Mouse (Mus musculus): Measurements from ENCODE around the gene Usp53.

The Usp53 gene

GRCm38 (mm10) chr3:122984249-122985182 lies at the start of gene Usp53:
Gene Usp53 (minus strand): TSS chr3:122984510.
- peak; percentile 93 for DNase-seq (ENCODE audit: low spot score in 2 of 2)

DNA sequence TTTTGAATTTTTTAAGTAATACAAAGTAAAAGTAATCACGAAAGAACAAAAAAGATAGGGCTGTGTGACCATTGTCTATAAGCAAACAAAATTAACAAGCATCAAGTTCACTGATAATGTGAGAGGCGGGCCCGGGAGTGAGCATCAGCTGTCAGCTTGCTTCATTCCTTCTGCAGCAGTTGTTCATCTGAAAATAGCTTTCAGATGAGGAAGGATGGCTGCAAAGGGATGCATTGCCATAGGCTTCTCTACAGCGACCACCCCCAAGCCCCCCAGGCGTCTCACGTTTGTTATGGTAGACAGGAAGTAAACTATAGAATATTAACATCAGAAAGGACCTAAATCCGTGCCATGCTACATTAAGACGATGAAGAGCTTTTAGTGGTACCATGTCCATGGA lies 49.5 kb upstream of the Usp53 start:
- no peak for DNase-seq (ENCODE audit: low spot score in 2 of 2)

- DNase-seq (ENCODE audit: low spot score in 2 of 2), result no peak
Measured at GRCm38 (mm10) chr3:123025634-123026033, 41.3 kb upstream of the Usp53 start.

GRCm38 (mm10) chr3:123024496-123025234 lies 40.4 kb upstream of the Usp53 start:
- no peak for DNase-seq (ENCODE audit: low spot score in 2 of 2)

GRCm38 (mm10) chr3:123018792-123019191 lies 34.5 kb upstream of the Usp53 start:
- DNase-seq (ENCODE audit: low spot score in 2 of 2), result no peak

DNA sequence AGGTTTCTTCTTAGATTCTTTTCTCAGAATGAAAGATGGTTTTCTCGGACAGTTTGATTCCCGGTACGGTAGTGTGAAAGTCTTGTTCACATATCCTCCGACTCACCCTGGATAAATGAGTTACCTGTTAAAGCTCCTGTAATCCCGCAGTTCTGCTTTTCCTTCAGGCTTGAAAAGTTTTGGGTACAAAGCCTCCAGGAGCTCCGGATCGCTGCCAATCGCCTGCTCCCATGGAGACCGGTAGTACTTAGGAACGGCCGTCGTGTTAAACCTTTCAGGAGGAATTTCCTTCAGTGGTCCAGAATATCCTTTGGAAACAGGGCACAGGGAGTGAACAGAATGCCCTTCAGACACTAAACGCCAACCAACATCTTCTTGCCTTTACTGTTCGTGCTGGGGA lies 29.2 kb upstream of the Usp53 start:
- no peak for DNase-seq (ENCODE audit: low spot score in 2 of 2)

DNA sequence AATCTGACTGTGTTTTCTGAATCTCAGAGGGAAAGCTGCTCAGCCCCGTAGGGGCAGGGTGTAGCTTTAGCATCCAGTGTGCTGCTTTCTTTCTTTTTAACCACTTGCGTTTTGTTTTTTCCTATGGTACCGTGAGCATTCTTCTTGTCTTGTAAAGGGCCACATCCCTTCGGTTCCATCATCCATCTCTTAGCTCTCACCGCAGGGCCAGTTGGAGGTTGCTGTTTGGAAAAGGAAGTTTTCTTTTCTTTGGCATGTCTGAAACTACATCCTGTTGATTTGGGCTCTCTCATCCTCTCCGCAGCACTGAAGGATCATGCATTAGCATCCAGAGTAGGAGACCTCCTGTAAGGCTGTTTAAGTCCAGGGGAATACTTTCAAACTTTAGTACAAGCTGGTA lies 25.1 kb upstream of the Usp53 start:
- DNase-seq (ENCODE audit: low spot score in 2 of 2), result no peak

- DNase-seq (ENCODE audit: low spot score in 2 of 2), result no peak
Measured at GRCm38 (mm10) chr3:123007386-123007785, 23.1 kb upstream of the Usp53 start.

- DNase-seq (ENCODE audit: low spot score in 2 of 2), result no peak
Measured at GRCm38 (mm10) chr3:123001053-123001452, 16.7 kb upstream of the Usp53 start.

- DNase-seq (ENCODE audit: low spot score in 2 of 2), result no peak
Measured at GRCm38 (mm10) chr3:122998511-122998910, 14.2 kb upstream of the Usp53 start.

- DNase-seq (ENCODE audit: low spot score in 2 of 2), result no peak
Measured at GRCm38 (mm10) chr3:122996968-122997367, 12.7 kb upstream of the Usp53 start.

GRCm38 (mm10) chr3:122986906-122987305 lies 2.6 kb upstream of the Usp53 start:
- no peak for DNase-seq (ENCODE audit: low spot score in 2 of 2)

DNA sequence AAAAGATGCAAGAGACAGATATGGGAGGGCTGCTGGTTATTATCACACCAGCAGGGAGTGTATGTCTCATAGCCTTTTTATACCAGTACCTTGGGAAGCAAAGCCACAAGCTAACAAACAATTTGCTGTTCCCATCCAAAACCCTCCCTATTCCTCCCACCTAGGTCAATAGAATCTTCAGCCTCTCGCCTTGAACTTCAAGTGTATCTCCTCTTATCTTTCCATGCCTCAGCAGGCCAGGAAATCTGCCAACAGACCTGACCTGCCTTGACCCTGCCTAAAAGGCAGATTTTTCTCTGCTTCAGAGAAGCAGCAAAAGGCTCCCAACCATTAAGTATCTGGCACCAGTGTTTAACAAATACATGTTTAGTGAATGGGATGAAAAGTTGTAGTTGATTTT lies 2.1 kb upstream of the Usp53 start:
- peak in 1 of 2 experiments; percentile 28 for DNase-seq (ENCODE audit: low spot score in 2 of 2)

DNA sequence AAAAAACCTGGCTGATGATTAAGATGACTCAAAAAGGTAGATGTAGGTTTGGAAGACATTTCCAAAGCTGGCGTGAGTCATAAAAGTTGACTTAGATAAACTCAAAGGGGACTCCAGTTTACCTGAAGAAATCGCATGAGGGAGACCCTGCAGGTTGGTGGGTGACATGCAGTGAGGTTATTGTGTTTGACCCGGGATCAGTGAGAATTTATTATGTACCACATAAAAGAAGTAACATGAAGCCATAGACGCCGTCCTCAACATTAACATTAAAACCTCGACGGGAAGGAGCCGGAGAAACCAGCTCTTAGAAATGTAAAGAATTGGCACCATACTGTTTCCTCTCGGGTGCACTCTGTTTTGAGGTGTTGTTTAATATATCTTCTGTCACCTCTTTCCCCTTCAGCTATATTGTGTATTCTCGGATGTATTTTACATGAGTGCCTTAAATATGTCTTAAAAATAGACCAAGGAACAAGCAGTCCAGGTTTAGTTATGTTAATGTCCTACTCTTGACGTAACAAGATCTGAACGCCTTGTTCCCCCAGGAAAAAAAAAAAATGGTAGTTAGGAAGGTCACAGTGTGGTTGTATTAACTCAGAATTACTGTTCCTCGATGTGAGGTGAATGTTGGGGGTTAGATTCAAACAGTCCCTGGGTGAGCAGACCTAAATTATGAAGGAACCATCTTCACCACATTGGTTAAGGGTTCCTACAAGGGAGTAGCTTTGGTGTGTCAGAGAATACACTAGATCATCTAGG lies 1.1 kb upstream of the Usp53 start:
- no peak for DNase-seq (ENCODE audit: low spot score in 2 of 2)

GRCm38 (mm10) chr3:122983849-122984248 lies 461 bp downstream of the Usp53 start:
- DNase-seq (ENCODE audit: low spot score in 2 of 2), result peak in 1 of 2 experiments; percentile 60

DNA sequence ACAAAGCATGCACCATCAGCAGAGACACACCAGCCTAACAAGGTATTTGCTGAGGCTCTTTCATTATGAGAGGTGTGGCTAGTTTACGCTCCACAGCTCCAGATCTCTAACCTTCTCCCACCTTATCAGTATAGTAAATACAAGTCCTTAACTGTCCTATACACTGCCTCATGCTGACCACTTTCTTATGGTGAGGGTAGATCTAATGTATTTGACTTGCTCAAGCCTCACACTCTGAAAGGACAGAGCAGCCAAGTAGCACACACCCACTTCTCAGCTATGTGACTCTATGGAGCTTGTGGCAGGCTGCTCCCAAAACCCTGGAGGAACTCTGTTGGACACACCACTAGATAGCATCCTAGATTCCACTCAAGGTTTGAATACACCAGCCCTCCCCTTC lies 8.3 kb downstream of the Usp53 start:
- DNase-seq (ENCODE audit: low spot score in 2 of 2), result no peak

DNA sequence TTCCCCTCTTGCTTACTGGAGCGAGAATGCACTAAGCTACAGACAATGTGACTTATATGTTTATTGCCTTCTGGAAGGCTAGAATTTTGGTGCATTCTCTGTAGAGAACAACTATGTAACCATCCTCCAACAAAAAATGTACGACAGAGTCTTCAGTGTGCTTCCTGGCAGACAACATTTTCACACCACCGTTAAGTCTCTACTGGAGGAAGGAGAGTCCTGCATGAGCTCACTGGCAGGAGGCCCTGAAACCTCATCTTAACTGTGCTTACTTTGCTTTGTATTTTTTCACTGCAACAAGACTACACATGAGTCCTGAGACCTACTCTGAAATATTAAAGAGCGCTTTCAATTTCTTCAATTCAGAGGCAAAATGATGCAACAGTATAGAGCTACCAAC lies 8.9 kb downstream of the Usp53 start:
- DNase-seq (ENCODE audit: low spot score in 2 of 2), result no peak

GRCm38 (mm10) chr3:122974833-122975232 lies 9.5 kb downstream of the Usp53 start:
- DNase-seq (ENCODE audit: low spot score in 2 of 2), result no peak

GRCm38 (mm10) chr3:122972126-122972822 lies 12.0 kb downstream of the Usp53 start:
- DNase-seq (ENCODE audit: low spot score in 2 of 2), result no peak

- DNase-seq (ENCODE audit: low spot score in 2 of 2), result no peak
Measured at GRCm38 (mm10) chr3:122968391-122968790, 15.9 kb downstream of the Usp53 start.

- DNase-seq (ENCODE audit: low spot score in 2 of 2), result no peak
Measured at GRCm38 (mm10) chr3:122964301-122964700, 20.0 kb downstream of the Usp53 start.
